In genomic region chr13:38347021-38347774, GRCm38 (mm10) we compare ENCODE assay signal across 8 mouse cellular contexts. TPM values are rescaled to one million over a fixed set of nuclear protein-coding genes. Genes with fewer than 3 reads are reported as not detected.
DNase-seq lines count a peak whose midpoint lies in the region; ATAC-seq lines count a peak whose summit lies in the region.

No protein-coding gene starts in this region.

- peak overlapping the region; percentile 55 for H3K4me3 ChIP-seq in embryonic facial prominence, embryonic 13.5 days
- H3K4me3 ChIP-seq in hindbrain, embryonic 13.5 days = peak overlapping the region; percentile 47
- peak overlapping the region; percentile 50 for H3K4me3 ChIP-seq in limb, embryonic 15.5 days
- peak overlapping the region; percentile 57 for H3K4me3 ChIP-seq in stomach, embryonic 16.5 days (replicated peaks; ENCODE audit: low read length)

- H3K27me3 ChIP-seq in embryonic facial prominence, embryonic 13.5 days = peaks cover 61% of the 10 kb centered on the region
- peaks cover 69% of the 10 kb centered on the region for H3K27me3 ChIP-seq in hindbrain, embryonic 13.5 days
- peaks cover 53% of the 10 kb centered on the region for H3K27me3 ChIP-seq in limb, embryonic 15.5 days
- H3K27me3 ChIP-seq in stomach, embryonic 16.5 days (ENCODE audit: control insufficient read depth, insufficient read depth, low read length) = peaks cover 41% of the 10 kb centered on the region

- H3K9ac ChIP-seq in embryonic facial prominence, embryonic 13.5 days = peak overlapping the region; percentile 72
- H3K9ac ChIP-seq in hindbrain, embryonic 13.5 days = 0 out of 2 replicates have a peak overlapping the region, but pooled peaks have one; percentile 69
- H3K9ac ChIP-seq in limb, embryonic 15.5 days = no peak overlapping the region
- H3K9ac ChIP-seq in stomach, embryonic 16.5 days (ENCODE audit: low read length) = peak overlapping the region; percentile 67; the same call in 1 of the 2 replicates

- H3K9me3 ChIP-seq in embryonic facial prominence, embryonic 13.5 days = no peaks in the 10 kb centered on the region
- H3K9me3 ChIP-seq in hindbrain, embryonic 13.5 days = no peaks in the 10 kb centered on the region
- H3K9me3 ChIP-seq in limb, embryonic 15.5 days = no peaks in the 10 kb centered on the region
- H3K9me3 ChIP-seq in stomach, embryonic 16.5 days (replicated peaks; ENCODE audit: control insufficient read depth, low read length) = no peaks in the 10 kb centered on the region

- intact Hi-C loops in left cerebral cortex, postnatal 4 days (cut with DNase I) = loop anchor here (5.0 kb wide), 1 partner anchor 250 kb away; no protein-coding TSS in a partner anchor
- intact Hi-C loops in left cerebral cortex, postnatal 25 days (cut with DNase I) = loop anchor here (10.0 kb wide), 1 partner anchor 278 kb away; no protein-coding TSS in a partner anchor

- ATAC-seq in embryonic facial prominence, embryonic 13.5 days (ENCODE audit: insufficient number of reproducible peaks, insufficient read depth, low FRiP score, low TSS enrichment, low read depth) = no peak
- ATAC-seq in hindbrain, embryonic 13.5 days (ENCODE audit: low FRiP score) = no peak
- ATAC-seq in limb, embryonic 15.5 days (ENCODE audit: insufficient number of reproducible peaks, low FRiP score, low TSS enrichment, low read depth) = no peak
- no peak for ATAC-seq in stomach, embryonic 16.5 days (ENCODE audit: insufficient read depth, low FRiP score)

- WGBS in embryonic facial prominence, embryonic 13.5 days = 8% methylated on average over 19 of the region's 19 CpGs
- WGBS in hindbrain, embryonic 13.5 days = 4% methylated on average over 19 of the region's 19 CpGs
- 12% methylated on average over 19 of the region's 19 CpGs for WGBS in limb, embryonic 15.5 days
- WGBS in stomach, embryonic 16.5 days = 14% methylated on average over 19 of the region's 19 CpGs

- no peak overlapping the region for H3K27ac ChIP-seq in embryonic facial prominence, embryonic 13.5 days
- H3K27ac ChIP-seq in hindbrain, embryonic 13.5 days = no peak overlapping the region
- H3K27ac ChIP-seq in limb, embryonic 15.5 days = no peak overlapping the region
- no peak overlapping the region for H3K27ac ChIP-seq in stomach, embryonic 16.5 days (ENCODE audit: low read length)

- peak overlapping the region; percentile 89 for H3K4me2 ChIP-seq in embryonic facial prominence, embryonic 13.5 days
- H3K4me2 ChIP-seq in hindbrain, embryonic 13.5 days = peak overlapping the region; percentile 86
- peak overlapping the region; percentile 94 for H3K4me2 ChIP-seq in limb, embryonic 15.5 days
- peak overlapping the region; percentile 88 for H3K4me2 ChIP-seq in stomach, embryonic 16.5 days (ENCODE audit: low read depth, low read length)

- peaks cover 47% of the 10 kb centered on the region for H3K4me1 ChIP-seq in embryonic facial prominence, embryonic 13.5 days
- H3K4me1 ChIP-seq in hindbrain, embryonic 13.5 days (replicated peaks) = peaks cover 34% of the 10 kb centered on the region
- H3K4me1 ChIP-seq in limb, embryonic 15.5 days = peaks cover 34% of the 10 kb centered on the region
- H3K4me1 ChIP-seq in stomach, embryonic 16.5 days (ENCODE audit: control insufficient read depth, insufficient read depth, low read length) = peaks cover 23% of the 10 kb centered on the region

- peak; percentile 18 for DNase-seq in left cerebral cortex, postnatal 4 days
- no peak for DNase-seq in left cerebral cortex, postnatal 25 days (ENCODE audit: low spot score in 2 of 2)
- DNase-seq in frontal cortex, adult 2 months (ENCODE audit: extremely low spot score in 1 of 2, low spot score in 1 of 2) = no peak
- DNase-seq in frontal cortex, postnatal 14 days (ENCODE audit: low spot score in 2 of 2) = no peak

- H3K36me3 ChIP-seq in embryonic facial prominence, embryonic 13.5 days = no peaks in the 10 kb centered on the region
- H3K36me3 ChIP-seq in hindbrain, embryonic 13.5 days = no peaks in the 10 kb centered on the region
- H3K36me3 ChIP-seq in limb, embryonic 15.5 days = no peaks in the 10 kb centered on the region
- no peaks in the 10 kb centered on the region for H3K36me3 ChIP-seq in stomach, embryonic 16.5 days (ENCODE audit: control insufficient read depth, insufficient read depth, low read length)

RNA-seq across cellular contexts. Expression of gene Bmp6, which starts 2.3 kb away (rescaled TPM):
- 10 to 100 TPM; 13.2 to 15.2 TPM for total RNA-seq in left cerebral cortex, postnatal 4 days (2021)
- 10 to 100 TPM in 1 of 2 experiments, 1 to 10 TPM in 1; 8.3 to 12.4 TPM for total RNA-seq in left cerebral cortex, postnatal 25 days (2021)
- 3.7 and 4.3 TPM in 2 replicates for polyA plus RNA-seq in embryonic facial prominence, embryonic 13.5 days (2015; fragmentation: Nextera tagmentation; extraction: Ambion mirVana)
- 3.0 and 3.1 TPM in 2 replicates for polyA plus RNA-seq in hindbrain, embryonic 13.5 days (2015; fragmentation: Nextera tagmentation; extraction: Ambion mirVana)
- polyA plus RNA-seq in limb, embryonic 15.5 days (2015; fragmentation: Nextera tagmentation; extraction: Ambion mirVana) = 1.3 and 1.4 TPM in 2 replicates
- 1.0 and 1.4 TPM in 2 replicates for polyA plus RNA-seq in stomach, embryonic 16.5 days (2015; fragmentation: Nextera tagmentation; extraction: Ambion mirVana)
- polyA plus RNA-seq in frontal cortex, adult 2 months (2012; rRNA removed) = 11.2 and 13.6 TPM in 2 replicates
